Mouse (Mus musculus) ovary, postnatal 36 days (tissue): ENCODE results near the gene Topaz1.

Source experiments
- DNase-seq: peaks from one replicate; pipeline ENCODE4 v3.0.0; 2022; ENCODE audit warnings: low spot score, mixed read lengths

Gene Topaz1

DNA sequence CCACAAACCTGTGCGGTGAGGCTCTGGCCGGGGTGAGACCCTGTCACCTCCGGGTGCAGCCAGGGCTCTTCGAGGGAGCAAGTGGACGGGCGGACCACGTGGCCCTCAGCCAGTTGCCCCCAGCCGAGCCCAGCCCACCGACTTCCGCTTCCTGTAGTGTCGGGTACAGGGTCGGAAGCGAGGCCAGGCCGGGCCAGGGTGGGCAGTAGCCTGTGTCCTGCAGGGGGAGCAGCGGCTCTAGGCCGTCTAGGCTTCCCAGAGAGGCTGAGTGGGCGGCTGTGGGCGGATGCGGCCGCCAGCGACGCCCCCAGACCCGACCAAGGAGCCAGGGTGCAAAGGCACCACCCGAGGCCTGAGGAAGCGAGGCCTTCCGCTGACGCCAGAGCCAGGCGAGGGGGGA is at the start of gene Topaz1:
Gene Topaz1, plus strand, starts transcription at position 287 of the 400 bp plus-strand sequence.
- DNase-seq, result no peak

DNA sequence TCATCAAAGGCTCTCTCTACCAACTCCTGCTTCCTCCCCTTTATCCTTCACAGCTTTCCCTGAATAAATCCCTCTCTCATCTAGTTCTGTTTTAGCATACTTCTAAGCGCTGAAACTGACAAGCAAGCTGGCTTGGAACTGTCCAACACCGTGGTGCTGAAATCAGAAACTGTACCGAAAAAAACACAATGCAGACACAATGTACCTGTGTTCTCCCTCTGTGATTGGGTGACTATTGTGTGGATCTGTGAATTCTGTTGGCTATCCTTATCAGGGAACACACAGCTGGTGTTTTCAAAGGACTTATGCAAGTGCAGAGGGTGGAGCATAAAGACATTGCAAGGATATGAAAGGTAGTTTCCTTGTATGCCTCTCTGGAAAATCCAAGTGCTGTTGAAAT is 45.3 kb upstream of the Topaz1 start:
- DNase-seq, result no peak

DNA sequence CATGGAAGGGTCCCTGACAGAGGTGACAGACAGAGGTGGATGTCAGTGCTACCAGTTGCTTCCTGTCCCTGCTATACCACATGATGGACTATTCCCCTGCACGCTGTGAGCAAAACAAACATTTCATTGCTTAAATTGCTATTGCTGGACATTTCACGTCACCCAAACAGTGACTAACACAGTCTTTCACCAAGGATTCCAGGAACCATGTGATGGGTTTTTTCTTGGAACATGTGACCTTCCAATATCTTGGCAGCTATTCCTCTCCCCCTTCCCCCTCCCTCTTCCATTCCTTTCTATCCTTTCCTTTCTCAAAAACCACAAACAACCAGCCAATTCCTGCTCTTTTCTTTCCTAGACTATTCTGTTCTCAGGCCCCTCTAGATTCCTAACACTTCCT is 33.3 kb upstream of the Topaz1 start:
- no peak for DNase-seq

DNA sequence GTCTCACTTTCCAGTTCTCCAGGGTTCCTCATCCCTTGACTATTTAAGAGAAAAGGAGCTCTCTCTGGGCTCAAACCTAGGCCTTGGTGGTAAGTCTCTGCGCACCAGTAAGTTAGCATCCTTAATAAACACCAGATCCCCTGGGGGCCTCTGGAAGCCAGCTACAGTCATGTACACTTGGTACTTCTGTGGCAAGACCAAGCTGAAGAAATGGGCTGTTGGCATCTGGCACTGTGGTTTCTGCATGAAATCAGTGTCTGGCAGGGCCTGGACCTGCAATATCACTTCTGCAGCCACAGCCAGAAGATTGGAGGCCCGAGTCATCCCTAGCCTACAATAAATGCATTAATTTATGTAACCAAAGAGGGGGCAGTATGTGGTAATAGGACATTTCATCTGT is 32.1 kb upstream of the Topaz1 start:
- no peak for DNase-seq

DNA sequence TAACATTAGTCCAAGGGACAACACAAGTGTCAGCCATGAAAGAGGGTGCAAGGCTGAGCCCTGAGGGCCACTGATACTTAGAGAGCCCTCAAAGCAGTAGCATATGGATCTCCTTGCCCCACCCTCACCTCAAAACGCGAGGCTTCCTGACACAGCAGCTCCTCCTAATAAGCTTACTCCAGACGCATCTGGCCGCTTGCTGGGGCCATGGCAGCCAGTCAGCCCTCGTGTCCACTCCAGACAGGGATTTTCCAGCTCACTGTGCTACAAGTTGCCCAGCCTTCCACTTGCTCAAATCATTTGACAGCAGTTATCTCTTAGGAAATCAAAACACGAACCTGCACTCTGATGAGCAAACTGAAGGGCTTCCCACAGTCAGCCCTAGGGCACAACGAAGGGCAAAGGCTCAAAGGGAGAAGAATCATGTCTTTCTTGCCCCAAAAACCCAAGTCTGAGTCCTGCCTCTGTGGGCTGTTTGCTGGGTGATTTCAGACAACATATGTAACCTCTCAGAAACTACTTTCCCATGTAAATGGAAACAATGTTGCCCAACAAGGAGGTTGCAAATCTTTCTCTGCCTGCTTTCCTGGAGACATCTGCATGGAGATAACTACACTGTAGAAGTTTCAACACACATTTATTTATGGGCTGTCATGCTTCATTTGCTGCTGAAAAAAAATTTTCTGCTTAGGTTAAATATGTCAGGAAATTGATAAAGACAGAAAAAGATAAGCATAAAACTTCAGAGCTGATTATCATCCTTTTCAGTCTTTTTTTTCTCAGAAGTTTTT is 30.8 kb upstream of the Topaz1 start:
- DNase-seq, result no peak

DNA sequence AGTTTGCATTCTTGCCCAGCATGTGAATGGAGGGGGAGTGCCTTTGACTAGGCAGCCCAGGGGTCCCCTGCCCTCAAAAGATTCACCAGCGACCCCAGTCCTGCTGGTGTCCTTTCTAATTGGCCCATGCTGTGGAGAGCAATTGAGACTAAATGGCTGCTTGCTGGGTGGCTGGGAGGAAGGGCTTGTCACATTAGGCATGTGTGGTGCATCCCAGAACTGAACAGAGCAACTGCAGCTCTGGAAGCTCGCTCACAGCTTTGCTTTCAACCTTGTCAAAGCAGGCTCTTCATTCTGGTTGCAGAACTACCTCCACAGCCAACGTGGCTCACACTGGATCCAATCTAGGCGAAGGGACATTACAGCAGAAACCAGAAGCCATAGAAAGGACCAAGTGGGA is 24.9 kb upstream of the Topaz1 start:
- no peak for DNase-seq

DNA sequence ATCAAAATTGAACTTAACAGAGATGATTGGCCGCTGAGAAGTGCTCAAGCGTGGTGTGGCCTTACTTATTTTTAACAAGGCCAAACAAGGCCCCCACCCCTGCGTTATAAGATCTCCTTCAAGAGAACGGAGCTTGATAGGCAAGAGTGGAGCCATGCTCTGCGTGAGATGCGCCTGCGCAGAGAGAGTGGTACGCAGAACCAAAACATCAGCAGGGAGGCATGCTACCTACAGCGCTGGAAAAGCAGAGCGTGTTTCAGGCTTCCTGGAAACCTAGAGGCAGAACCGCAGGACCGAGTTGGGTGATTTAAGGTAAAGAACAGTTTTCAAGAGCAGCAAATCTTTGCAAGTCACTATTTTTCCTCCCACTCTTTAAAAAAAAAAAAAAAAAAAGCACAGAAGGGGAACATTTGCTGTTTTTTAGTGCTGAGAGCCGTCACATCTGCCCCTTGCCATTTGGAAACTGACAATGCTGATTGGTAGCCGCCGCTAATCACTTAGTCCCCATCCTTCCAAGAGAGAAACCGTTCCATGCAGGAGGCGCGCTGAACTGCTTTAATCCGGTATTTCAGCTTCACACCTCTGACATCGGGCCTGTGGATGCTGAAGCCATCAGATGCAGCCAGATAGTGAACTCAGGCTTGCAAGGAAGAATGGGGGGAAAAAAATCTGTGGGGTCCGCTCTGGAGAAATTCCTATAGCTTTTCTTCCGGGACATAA is 21.9 kb upstream of the Topaz1 start:
- DNase-seq, result no peak

DNA sequence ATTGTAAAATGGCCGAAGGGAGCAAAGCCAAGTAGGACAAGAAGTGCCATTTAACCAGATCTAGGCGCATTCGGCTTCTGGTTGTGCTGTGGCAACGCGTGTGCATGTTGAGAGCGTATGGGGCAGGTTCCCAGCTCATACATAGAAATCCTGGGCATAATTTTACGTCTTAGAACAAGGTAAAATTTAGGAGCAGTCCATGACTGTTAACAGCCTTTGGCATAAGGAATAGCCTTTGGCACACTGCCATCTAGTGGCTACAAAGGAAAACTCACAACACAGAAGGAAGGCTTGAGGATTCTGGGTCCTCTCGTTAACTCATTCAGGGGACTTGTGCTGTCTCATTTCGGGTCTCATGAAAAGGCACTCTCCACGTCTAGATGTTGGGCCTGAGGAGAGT is 17.6 kb upstream of the Topaz1 start:
- no peak for DNase-seq

DNA sequence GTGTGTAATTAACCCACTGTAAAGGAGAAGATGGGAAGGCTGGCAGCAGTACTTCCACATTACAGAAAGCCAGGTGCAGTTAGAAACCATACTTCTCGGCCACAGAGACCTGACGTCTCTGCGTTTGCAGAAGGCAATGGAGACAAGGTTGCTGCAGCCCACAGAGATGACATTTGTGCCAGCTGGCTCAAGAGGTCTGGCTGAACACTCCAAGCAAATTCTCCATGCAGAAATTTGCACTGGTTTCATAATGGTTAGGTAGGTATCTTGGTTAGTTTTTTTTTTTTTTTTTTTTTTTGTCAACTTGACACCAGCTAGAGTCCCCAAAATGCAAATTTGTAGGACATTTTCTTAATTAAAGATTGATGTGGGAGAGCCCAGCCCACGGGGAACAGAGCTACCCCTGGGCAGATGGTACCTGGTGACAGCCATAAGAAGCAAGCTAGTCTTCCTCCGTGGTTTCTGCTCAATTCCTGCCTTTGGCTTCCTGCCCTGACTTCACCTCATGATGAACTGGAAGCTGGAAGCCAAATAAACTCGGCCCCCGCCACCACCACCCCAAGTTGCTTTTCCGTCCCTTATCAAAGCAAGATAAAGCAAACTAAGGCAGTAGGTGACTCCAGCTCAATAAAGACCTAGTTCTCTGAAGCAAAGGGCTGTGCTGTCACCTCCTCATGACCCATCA is 14.9 kb upstream of the Topaz1 start:
- no peak for DNase-seq

DNA sequence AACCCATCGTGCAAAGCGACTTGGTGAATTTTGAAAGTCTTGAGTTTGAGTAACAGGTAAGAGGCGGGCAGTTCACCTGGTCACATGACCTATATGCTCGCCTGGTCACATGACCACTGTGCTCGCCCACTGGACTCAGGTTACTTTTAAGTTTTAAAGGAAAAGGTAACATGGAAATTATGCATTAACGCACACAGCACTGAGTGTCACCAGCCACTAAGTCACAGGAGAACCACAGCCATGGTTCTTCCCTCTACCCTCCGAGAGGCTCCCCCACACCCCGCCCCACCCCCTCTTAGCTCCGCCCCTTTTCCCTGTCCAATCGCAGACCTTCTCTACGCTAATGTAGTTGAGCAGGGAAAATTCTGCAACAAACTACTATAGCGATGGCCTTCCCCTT is 13.9 kb upstream of the Topaz1 start:
- DNase-seq, result no peak

DNA sequence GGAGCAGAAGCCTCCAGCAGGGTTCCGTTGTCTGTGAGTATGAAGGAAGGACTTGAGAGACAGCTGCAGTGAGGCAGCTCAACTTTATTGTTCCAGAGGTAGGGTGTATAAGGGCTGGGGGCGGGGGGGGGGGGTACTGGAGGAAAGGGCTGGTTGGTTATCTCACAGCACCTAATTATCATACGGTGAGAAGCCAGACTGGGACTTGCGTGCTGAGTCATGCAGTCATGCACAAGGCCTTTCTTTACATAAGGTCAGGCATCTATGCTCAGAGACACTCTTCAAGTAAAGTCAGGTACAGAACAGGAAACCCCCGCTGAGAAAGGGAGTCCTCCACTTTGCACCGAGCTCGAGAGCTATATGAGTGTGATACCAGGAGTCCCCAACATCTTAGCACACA is 12.2 kb upstream of the Topaz1 start:
- DNase-seq, result no peak

DNA sequence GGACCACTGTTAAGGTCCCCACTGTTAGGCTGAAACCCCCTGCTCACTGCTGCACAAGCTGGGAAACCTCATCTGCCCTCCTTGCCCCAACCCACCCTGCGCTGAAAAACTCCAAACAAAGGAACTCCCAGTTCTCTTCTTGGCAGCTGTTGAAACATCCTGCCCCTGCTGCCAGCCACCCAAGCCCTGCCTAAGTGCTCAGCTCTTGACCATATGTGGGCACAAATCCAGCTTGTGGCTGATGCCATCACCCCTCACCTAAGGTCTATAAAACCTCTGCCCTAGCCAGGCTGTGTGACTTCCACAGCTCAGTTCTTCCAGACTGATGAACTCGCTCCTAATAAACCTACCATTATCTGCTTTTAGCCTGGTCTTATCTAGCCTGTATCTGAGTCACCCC is 11.1 kb upstream of the Topaz1 start:
- DNase-seq, result no peak

DNA sequence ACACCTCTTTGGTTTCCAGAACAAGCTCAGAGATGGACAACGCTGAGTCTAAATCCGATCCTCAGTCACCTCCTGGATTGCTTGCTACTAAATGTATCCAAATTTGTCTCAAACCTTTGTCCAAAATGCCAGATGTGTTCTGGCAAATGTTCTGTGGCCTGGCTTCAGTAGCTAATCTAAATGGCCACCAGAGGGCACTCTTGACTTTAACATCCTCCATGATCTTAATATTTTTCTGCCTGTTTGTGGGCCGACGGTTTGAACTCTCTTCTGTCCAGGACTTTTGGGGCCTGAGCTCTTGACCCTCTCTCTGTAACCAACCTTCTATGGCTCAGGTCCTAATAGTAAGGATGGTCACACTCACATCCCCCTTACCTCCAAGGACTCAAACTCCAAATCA is 10.4 kb upstream of the Topaz1 start:
- DNase-seq, result no peak

DNA sequence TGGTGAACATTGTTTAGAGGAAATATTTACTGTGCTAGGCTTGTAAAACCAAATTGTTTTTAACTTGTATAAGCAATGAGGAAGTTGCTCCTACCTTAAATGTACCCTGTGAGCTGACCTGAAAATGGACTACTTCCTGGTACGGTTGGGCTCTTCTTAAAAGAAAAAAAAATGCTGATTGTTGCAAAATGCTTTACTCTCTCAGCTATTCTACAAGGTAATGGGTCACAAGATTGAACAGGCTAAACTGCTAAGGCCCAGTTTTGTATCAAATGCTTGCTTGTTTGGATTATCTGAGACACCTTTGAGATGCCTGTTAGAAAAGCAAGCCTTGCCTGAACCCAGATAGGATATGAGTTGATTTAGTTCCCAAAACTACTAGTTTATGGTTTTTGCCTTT is 1.3 kb upstream of the Topaz1 start:
- DNase-seq, result no peak

DNA sequence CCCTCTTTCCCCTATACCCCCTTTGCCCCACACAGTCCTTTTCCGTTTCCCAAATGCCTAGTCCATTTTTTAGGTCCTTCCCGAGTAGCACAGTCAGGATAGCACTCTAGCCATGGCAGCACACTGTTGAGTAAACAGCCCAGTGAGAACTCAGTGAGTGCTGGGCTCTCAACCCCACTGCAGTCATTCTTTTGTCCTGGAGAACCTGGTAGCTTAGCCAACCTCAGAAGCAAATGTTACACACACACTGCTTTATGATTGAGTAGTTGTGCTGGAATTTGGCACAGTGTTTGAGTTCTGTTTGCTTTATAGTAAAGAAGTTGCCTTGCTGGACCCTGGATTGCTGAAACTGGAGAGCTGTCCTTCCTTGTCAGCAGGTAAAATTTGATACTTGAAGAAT is 10.5 kb downstream of the Topaz1 start:
- no peak for DNase-seq

DNA sequence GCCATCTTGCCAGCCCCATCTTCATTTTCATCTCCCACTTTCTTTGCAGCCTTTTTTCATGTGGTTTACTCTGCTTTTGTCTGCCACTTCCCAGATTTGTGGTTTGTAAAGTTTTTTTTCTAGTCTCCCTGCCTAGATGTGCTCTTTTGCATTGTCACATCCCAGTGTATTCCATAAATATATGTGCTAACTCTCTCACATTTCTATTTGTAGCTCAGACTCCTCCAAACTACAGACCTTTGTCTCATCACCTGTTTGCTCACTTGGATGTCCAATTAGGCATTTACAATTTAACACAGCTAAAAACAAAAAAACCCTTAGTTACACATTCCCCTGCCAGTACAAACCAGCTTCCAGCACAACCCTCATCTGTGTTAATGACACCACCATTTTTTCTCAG is 13.0 kb downstream of the Topaz1 start:
- DNase-seq, result no peak

DNA sequence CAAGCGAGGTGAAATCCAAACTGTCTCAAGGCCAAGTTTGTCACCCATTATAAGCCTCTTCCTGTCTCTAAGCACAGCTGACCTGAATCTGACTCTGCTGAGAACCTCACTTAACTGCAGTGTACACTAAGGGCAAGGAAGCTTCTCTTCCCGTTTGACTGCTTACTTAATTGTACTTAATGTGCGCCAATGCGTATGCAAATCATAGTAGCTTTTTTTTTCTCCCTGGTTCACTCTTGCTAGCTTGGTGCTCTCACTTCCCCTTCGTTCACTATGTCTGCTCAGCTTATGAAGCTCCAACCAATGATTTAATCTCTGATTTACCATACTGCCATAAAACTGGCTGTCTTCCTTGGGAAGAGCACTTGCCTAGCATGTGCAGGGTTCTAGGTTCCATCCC is 38.1 kb downstream of the Topaz1 start:
- no peak for DNase-seq

DNA sequence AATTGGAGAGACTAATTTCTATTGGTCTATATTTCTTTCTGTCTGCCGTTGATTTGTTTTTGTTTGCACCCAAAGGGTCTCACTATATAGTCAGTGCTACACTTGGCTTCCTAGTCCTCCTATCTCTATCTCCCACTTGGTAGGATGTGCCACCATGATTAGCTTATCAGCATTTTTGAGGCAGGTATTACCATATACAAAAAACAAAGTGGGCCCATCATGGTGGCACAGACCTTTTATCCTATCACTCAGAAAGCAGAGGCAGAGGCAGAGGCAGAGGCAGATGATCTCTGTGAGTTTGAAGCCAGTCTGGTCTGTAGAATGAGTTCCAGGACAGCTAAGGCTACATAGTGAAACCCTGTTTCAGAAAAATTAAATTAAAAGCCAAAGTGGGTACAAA is 39.4 kb downstream of the Topaz1 start:
- no peak for DNase-seq

DNA sequence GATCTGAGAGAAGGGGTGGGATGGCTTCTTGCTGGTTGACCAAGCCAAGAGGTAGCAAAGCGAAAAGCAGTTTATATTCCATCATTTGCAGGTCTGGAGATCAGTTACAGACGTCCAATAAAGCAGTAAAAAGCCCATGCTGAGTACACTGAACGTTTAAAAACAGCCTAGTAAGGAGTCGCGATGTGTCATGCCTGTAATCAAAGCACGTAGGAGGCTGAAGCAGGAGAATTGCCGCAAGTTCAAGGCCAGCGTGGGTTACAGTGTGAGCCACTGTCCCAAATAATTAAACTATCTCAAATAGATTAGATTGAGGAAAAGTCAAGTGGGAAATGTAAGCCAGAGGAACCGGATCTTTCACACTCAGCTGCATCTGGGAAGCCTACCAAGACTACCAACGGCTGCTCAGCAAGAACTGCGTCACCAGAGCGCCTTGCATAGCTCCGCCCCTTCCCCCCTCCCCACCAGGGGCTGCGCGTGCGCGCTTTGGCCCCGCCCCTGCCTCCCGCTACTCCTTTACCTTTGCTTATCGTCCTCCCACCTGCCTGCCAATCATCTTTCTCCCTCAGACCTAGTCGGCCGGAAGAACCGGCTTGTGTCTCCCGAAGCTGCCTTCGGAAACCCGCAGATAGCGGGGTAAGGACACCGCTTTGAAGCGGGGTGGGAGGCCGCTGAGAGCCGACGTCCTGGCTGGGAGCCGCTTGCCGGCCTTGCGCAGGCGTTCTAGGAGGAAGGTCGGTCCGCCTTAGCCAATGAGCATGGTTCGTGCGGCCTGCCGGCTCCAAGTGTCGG is 58.1 kb downstream of the Topaz1 start, which contains the start of gene Tcaim:
Gene Tcaim, plus strand, starts transcription at position 487 of the 792 bp plus-strand sequence.
- DNase-seq, result peak; percentile 88

DNA sequence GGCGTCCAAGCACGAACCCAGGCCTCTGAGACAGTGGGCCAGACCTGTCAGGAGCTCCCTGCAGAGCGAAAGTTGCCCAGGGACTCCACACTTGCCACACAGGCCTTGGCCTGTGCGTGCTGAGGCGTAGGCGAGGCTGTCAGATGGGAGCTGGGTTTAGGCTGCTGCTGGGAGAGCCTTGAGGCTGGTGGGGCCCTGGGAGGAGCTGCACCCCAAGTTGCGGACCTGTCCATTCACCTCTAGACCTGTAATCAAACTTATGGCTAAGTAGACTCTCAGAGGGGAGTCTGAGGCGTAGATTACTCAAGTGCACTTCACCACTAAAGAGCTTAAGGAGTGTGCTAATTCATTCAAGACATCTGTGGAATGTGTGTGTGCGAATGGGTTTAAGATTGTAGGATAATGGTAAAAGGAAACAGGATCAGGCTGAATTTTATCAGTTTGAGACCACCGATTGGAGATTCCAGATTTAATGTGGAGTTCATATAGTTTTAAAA is 58.7 kb downstream of the Topaz1 start:
- DNase-seq, result no peak

DNA sequence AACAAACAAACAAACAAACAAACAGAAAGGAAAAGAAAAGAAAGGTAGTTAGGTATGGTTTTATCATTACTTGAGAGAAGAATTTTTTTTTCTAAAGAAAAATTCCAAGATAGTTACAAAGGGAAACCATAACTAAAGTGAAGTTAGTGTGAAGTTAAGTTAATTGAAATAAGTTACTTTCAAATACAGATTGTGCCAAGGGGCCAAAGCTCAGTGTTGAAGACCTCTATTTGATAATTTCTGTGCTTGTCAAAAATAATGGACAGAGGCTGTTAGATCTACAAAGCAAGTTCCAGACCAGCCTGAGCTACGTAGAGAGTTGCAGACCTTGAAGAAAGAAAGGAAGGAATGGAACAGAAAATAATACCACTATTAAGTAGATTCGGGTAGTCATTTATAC is 60.0 kb downstream of the Topaz1 start:
- no peak for DNase-seq

DNA sequence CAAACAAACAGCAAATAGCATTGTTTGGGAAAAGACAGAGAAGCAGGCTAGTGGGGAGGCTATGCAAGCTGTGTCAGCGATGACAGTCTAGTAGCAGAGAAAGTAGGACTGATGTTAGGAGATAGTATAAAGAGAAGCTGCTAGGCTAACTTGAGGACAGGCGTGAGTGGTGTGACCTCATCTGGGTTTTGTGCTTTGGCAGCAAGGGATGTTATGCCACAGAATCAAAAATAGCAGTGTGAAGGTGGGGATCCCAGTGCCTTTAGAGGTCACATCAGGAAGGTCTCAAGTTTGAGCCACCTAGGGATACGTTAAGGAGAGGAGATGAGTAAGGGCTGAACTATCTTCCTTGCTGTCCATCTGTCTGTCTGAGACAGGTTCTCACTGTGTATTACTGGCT is 63.1 kb downstream of the Topaz1 start:
- no peak for DNase-seq
